Mouse (Mus musculus) CH12.LX (cell line): ENCODE measurements around the gene Gm15056. TPM values are rescaled to one million over a fixed set of nuclear protein-coding genes. Genes with fewer than 3 reads are reported as not detected.

Source experiments
- DNase-seq: peaks from one replicate; pipeline ENCODE4 v3.0.0-alpha.2; 2013; ENCODE audit errors: extremely low read depth
- H3K27ac ChIP-seq: 2 replicates; pipeline ENCODE4 v1.5.1; 2012; ENCODE audit warnings: low read depth, mild to moderate bottlenecking, control low read depth, moderate library complexity; ENCODE audit not compliant: insufficient read depth
- H3K27me3 ChIP-seq: replicated peaks from 2 replicates; pipeline ENCODE3; 2012; ENCODE audit warnings: inconsistent platforms
- H3K36me3 ChIP-seq, 2 experiments: replicated peaks in 1 of 2; 2 replicates each; pipeline versions ENCODE3 to v1.6.1; 2012; ENCODE audit warnings: inconsistent platforms in 1 of 2, low read length in 1 of 2, mild to moderate bottlenecking in 1 of 2, mixed read lengths in 1 of 2, moderate library complexity in 1 of 2; ENCODE audit not compliant: control insufficient read depth in 1 of 2, insufficient read depth in 1 of 2
- H3K4me1 ChIP-seq, 2 experiments: 2 replicates each; pipeline ENCODE4 v1.6.1; 2012; ENCODE audit warnings: inconsistent platforms in 1 of 2, moderate library complexity in 1 of 2; ENCODE audit not compliant: insufficient read depth in 2 of 2, control insufficient read depth in 1 of 2
- H3K4me2 ChIP-seq: 2 replicates; pipeline ENCODE4 v1.6.1; 2012; ENCODE audit warnings: low read depth, mild to moderate bottlenecking, control low read depth; ENCODE audit not compliant: poor library complexity, insufficient read depth, severe bottlenecking
- H3K4me3 ChIP-seq, 3 experiments: fragments of 150-350 bp in 1 of 3; sonication (generic) in 1 of 3; replicated peaks in 1 of 3; 2 replicates each; pipeline versions ENCODE3 to v1.5.1; 2011 to 2012; ENCODE audit warnings: low read depth in 2 of 3, low read length in 2 of 3, mild to moderate bottlenecking in 2 of 3, moderate library complexity in 2 of 3, control low read depth in 1 of 3, improper control_type of control experiment in 1 of 3, inconsistent platforms in 1 of 3, mixed read lengths in 1 of 3; ENCODE audit not compliant: poor library complexity in 1 of 3
- H3K79me2 ChIP-seq: replicated peaks from 2 replicates; pipeline ENCODE4 v1.6.1; 2012; ENCODE audit warnings: mild to moderate bottlenecking, moderate library complexity; ENCODE audit not compliant: control insufficient read depth, poor library complexity, insufficient read depth, severe bottlenecking; ENCODE audit errors: extremely low read depth
- H3K9ac ChIP-seq: 2 replicates; pipeline ENCODE4 v1.6.1; 2012; ENCODE audit warnings: low read depth, mild to moderate bottlenecking, control low read depth, moderate library complexity; ENCODE audit not compliant: insufficient read depth
- H3K9me3 ChIP-seq: replicated peaks from 2 replicates; pipeline ENCODE3; 2012; ENCODE audit warnings: low read length, inconsistent platforms, mixed read lengths
- BHLHE40 ChIP-seq: IDR thresholded peaks from 2 replicates; pipeline ENCODE4 v1.6.1; 2011; ENCODE audit warnings: mild to moderate bottlenecking, low read depth, low read length, improper control_type of control experiment
- CTCF ChIP-seq, 2 experiments: IDR thresholded peaks in 1 of 2; conservative IDR thresholded peaks in 1 of 2; 2 replicates each; pipeline ENCODE4 v1.5.1; 2011 to 2012; ENCODE audit warnings: low read depth in 2 of 2, low read length in 2 of 2, improper control_type of control experiment in 1 of 2, inconsistent platforms in 1 of 2, mild to moderate bottlenecking in 1 of 2, moderate library complexity in 1 of 2
- E2F4 ChIP-seq: IDR thresholded peaks from 2 replicates; pipeline ENCODE4 v1.6.1; 2011; ENCODE audit warnings: low read depth, low read length, improper control_type of control experiment; ENCODE audit not compliant: insufficient replicate concordance
- GABPA ChIP-seq: IDR thresholded peaks from 2 replicates; pipeline ENCODE4 v1.6.1; 2012; ENCODE audit warnings: low read depth, low read length, improper control_type of control experiment, inconsistent platforms; ENCODE audit not compliant: insufficient replicate concordance
- HCFC1 ChIP-seq: IDR thresholded peaks from 2 replicates; pipeline ENCODE4 v1.6.1; 2012; ENCODE audit warnings: low read depth, mild to moderate bottlenecking, inconsistent platforms, low read length, improper control_type of control experiment
- JUND ChIP-seq: conservative IDR thresholded peaks from 2 replicates; pipeline ENCODE4 v1.6.1; 2011; ENCODE audit warnings: low read depth, low read length, improper control_type of control experiment
- MAFK ChIP-seq: IDR thresholded peaks from 2 replicates; pipeline ENCODE4 v1.6.1; 2011; ENCODE audit warnings: low read length, improper control_type of control experiment; ENCODE audit not compliant: insufficient replicate concordance
- MEF2A ChIP-seq: IDR thresholded peaks from 2 replicates; pipeline ENCODE4 v1.6.1; 2014; ENCODE audit warnings: low read depth, mild to moderate bottlenecking, inconsistent platforms, low read length, improper control_type of control experiment, borderline replicate concordance
- MYC ChIP-seq: IDR thresholded peaks from 2 replicates; pipeline ENCODE4 v1.6.1; 2011; ENCODE audit warnings: low read depth, mild to moderate bottlenecking, improper control_type of control experiment, low read length
- NRF1 ChIP-seq: IDR thresholded peaks from 2 replicates; pipeline ENCODE4 v1.6.1; 2014; ENCODE audit warnings: low read depth, mild to moderate bottlenecking, inconsistent platforms, low read length, improper control_type of control experiment, moderate library complexity
- PAX5 ChIP-seq: IDR thresholded peaks from 2 replicates; pipeline ENCODE4 v1.6.1; 2012; ENCODE audit warnings: low read length, inconsistent platforms, mixed read lengths
- POLR2A ChIP-seq: IDR thresholded peaks from 2 replicates; pipeline ENCODE4 v1.6.1; 2011; ENCODE audit warnings: low read depth, mild to moderate bottlenecking, improper control_type of control experiment, low read length
- RAD21 ChIP-seq: IDR thresholded peaks from 2 replicates; pipeline ENCODE4 v1.6.1; 2011; ENCODE audit warnings: low read depth, mild to moderate bottlenecking, low read length, improper control_type of control experiment, moderate library complexity
- RCOR1 ChIP-seq: conservative IDR thresholded peaks from 2 replicates; pipeline ENCODE4 v1.6.1; 2012; ENCODE audit warnings: low read depth, mild to moderate bottlenecking, inconsistent platforms, low read length, improper control_type of control experiment
- SIN3A ChIP-seq: IDR thresholded peaks from 2 replicates; pipeline ENCODE4 v1.6.1; 2012; ENCODE audit warnings: low read length, improper control_type of control experiment, inconsistent platforms
- SMC3 ChIP-seq: IDR thresholded peaks from 2 replicates; pipeline ENCODE4 v1.6.1; 2011; ENCODE audit warnings: low read depth, low read length, improper control_type of control experiment
- TCF12 ChIP-seq: IDR thresholded peaks from 2 replicates; pipeline ENCODE4 v1.6.1; 2014; ENCODE audit warnings: low read depth, mild to moderate bottlenecking, inconsistent platforms, low read length, improper control_type of control experiment
- USF2 ChIP-seq: conservative IDR thresholded peaks from 2 replicates; pipeline ENCODE4 v1.6.1; 2011; ENCODE audit warnings: low read depth, low read length, improper control_type of control experiment
- ZKSCAN1 ChIP-seq: IDR thresholded peaks from 2 replicates; pipeline ENCODE4 v1.6.1; 2012; ENCODE audit warnings: low read depth, inconsistent platforms, low read length, improper control_type of control experiment, borderline replicate concordance
- ZMIZ1 ChIP-seq: IDR thresholded peaks from 2 replicates; pipeline ENCODE4 v1.6.1; 2012; ENCODE audit warnings: low read depth, mild to moderate bottlenecking, inconsistent platforms, low read length, improper control_type of control experiment
- dilution Hi-C: fragments of 300-500 bp; cut with MboI; formaldehyde crosslinking; loops from 2 replicates; pipeline ENCODE4 v1.14.3; 2020; ENCODE audit warnings: low sequenced_read_pairs; ENCODE audit not compliant: extremely low pct_unique_long_range_greater_than_20kb, extremely low pct_ligation_motif_present
- in situ Hi-C: fragments of 300-500 bp; cut with MboI; formaldehyde crosslinking; loops from 3 replicates; pipeline ENCODE4 v1.14.3; 2019; ENCODE audit warnings: low sequenced_read_pairs, low pct_ligation_motif_present, low pct_unique_long_range_greater_than_20kb, mixed read lengths
- polyA plus RNA-seq: library from polyadenylated mRNA; unstranded; fragments of >175 nt; gene quantifications from 2 replicates; pipeline ENCODE4 v1.2.1, GENCODE M21; 2012; ENCODE audit warnings: low read depth; ENCODE audit not compliant: insufficient read length
- total RNA-seq, 2 experiments: library from RNA; depleted of rRNA; stranded (reverse); fragments of 300-350 nt in 1 of 2; fragments of >200 nt in 1 of 2; gene quantifications; 2 replicates each; pipeline ENCODE4 v1.2.3; 2012 to 2014

The Gm15056 gene
- total and polyA plus RNA-seq, 3 experiments, result not detected

- DNase-seq, result no peak
- no peaks in the 10 kb centered on the region for H3K4me1 ChIP-seq
- TF ChIP-seq HCFC1 (no peak), USF2 (no peak), POLR2A (no peak), NRF1 (no peak), PAX5 (no peak), RAD21 (no peak), RCOR1 (no peak), GABPA (no peak), BHLHE40 (no peak)
- in situ Hi-C loops (no loop called here), dilution Hi-C loops (no loop called here)
- no peak within 1 kb of the TSS for H3K4me2 ChIP-seq
- peaks cover 25% of the 10 kb centered on the region for H3K27me3 ChIP-seq
- no peak within 1 kb of the TSS for H3K9ac ChIP-seq
- no peak within 1 kb of the TSS for H3K4me3 ChIP-seq
- no peaks in the 10 kb centered on the region for H3K79me2 ChIP-seq
- H3K36me3 ChIP-seq, result no peaks in the 10 kb centered on the region
- no peaks in the 10 kb centered on the region for H3K9me3 ChIP-seq
- no peak within 1 kb of the TSS for H3K27ac ChIP-seq
Measured at GRCm38 (mm10) chr8:20921971-20922370, 19.5 kb upstream of the Gm15056 start, which contains the start of gene Gm6040. Gm6040 (minus strand) TSS chr8:20922071.

DNA sequence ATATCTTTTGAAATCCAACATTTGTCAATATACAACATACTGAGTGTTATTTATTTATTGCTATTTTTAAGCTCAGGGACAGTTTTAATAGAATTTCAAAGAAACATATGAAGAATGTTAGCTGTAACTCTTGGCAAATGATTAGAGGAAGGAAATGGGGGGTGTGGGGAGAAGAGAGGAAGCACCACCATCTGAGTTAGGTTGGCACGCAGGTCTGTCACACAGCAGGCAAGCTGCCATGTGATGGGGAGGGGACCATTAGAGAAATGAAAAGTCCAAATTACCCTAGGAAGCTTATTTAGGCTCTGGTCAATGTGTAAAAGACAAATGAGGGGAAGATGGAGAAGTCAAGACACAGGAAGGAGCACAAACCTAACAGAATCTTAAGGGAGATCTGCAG, 9.9 kb upstream of the Gm15056 start:
- Histone ChIP-seq H3K27ac (no peak overlapping the region), H3K4me3 (no peak overlapping the region), H3K36me3 (no peaks in the 10 kb centered on the region), H3K9ac (no peak overlapping the region), H3K4me2 (no peak overlapping the region), H3K4me1 (no peaks in the 10 kb centered on the region), H3K9me3 (no peaks in the 10 kb centered on the region), H3K27me3 (peaks cover 15% of the 10 kb centered on the region), H3K79me2 (no peaks in the 10 kb centered on the region)
- no peak for DNase-seq
- in situ Hi-C loops, result no loop called here
- no peak for TF ChIP-seq MAFK
- no peak for TF ChIP-seq BHLHE40
- TF ChIP-seq MYC, result no peak
- no peak for TF ChIP-seq CTCF (conservative IDR thresholded peaks at IDR 0.05 in 1 of 2, IDR thresholded peaks at IDR 0.05 in 1 of 2; ENCODE audit: low read depth in 2 of 2, low read length in 2 of 2)
- TF ChIP-seq ZKSCAN1, result no peak
- TF ChIP-seq SIN3A, result no peak
- TF ChIP-seq TCF12, result no peak
- TF ChIP-seq GABPA, result no peak
- no peak for TF ChIP-seq MEF2A
- no peak for TF ChIP-seq POLR2A
- TF ChIP-seq JUND, result no peak
- TF ChIP-seq E2F4, result no peak
- TF ChIP-seq SMC3, result no peak
- TF ChIP-seq ZMIZ1, result no peak
- dilution Hi-C loops, result no loop called here
